Mouse (Mus musculus) adrenal gland, postnatal 25 days (tissue): ENCODE data around the gene Rhobtb3. TPM values are rescaled to one million over a fixed set of nuclear protein-coding genes. Genes with fewer than 3 reads are reported as not detected.
"Not testable (repeated sequence)": the region's sequence is repeated elsewhere in the genome, so short reads cannot be mapped to it uniquely, and the experiment has no call there.

Source experiments
- DNase-seq: peaks from one replicate; pipeline ENCODE4 v3.0.0; 2021; ENCODE audit warnings: mixed read lengths
- total RNA-seq: library from RNA; stranded (reverse); gene quantifications from 2 replicates; pipeline ENCODE4 v1.2.3, GENCODE M21; 2021

Rhobtb3 gene
- total RNA-seq, 1 experiment from 2014 or later: 9.3 TPM

GRCm38 (mm10) chr13:75845519-75846166 is 98.1 kb downstream of the Rhobtb3 start:
- DNase-seq: no peak

GRCm38 (mm10) chr13:75844833-75845518 is 98.7 kb downstream of the Rhobtb3 start:
- DNase-seq: no peak

- no peak for DNase-seq
Observed at GRCm38 (mm10) chr13:75843993-75844683, 99.6 kb downstream of the Rhobtb3 start.

- no peak for DNase-seq
Observed at GRCm38 (mm10) chr13:75843331-75843730, 100.4 kb downstream of the Rhobtb3 start.

- no peak for DNase-seq
Observed at GRCm38 (mm10) chr13:75841950-75842349, 101.8 kb downstream of the Rhobtb3 start.

GRCm38 (mm10) chr13:75840752-75841285 is 102.9 kb downstream of the Rhobtb3 start:
- DNase-seq: no peak

GRCm38 (mm10) chr13:75839719-75840481 is 103.8 kb downstream of the Rhobtb3 start, which contains the start of gene Glrx:
Gene Glrx, plus strand, starts transcription at chr13:75839868.
- DNase-seq: peak; percentile 75

GRCm38 (mm10) chr13:75838506-75838905 is 105.2 kb downstream of the Rhobtb3 start:
- no peak for DNase-seq

GRCm38 (mm10) chr13:75835461-75835860 is 108.3 kb downstream of the Rhobtb3 start:
- DNase-seq: no peak

- DNase-seq: no peak
Observed at GRCm38 (mm10) chr13:75833499-75833898, 110.2 kb downstream of the Rhobtb3 start.

- DNase-seq: no peak
Observed at GRCm38 (mm10) chr13:75832697-75833096, 111.0 kb downstream of the Rhobtb3 start.

GRCm38 (mm10) chr13:75831710-75832109 is 112.0 kb downstream of the Rhobtb3 start:
- DNase-seq: no peak

- no peak for DNase-seq
Observed at GRCm38 (mm10) chr13:75830708-75831107, 113.0 kb downstream of the Rhobtb3 start.

- no peak for DNase-seq
Observed at GRCm38 (mm10) chr13:75825388-75825787, 118.3 kb downstream of the Rhobtb3 start.

- DNase-seq: no peak
Observed at GRCm38 (mm10) chr13:75824611-75825319, 119.0 kb downstream of the Rhobtb3 start.

GRCm38 (mm10) chr13:75823201-75823600 is 120.5 kb downstream of the Rhobtb3 start:
- DNase-seq: no peak

GRCm38 (mm10) chr13:75822366-75822765 is 121.4 kb downstream of the Rhobtb3 start:
- DNase-seq: not testable (repeated sequence)

- no peak for DNase-seq
Observed at GRCm38 (mm10) chr13:75819898-75820297, 123.8 kb downstream of the Rhobtb3 start.
